Mouse (Mus musculus) granulocyte monocyte progenitor cell, adult 5-6 weeks (primary cell): ENCODE data around the gene Akap2. TPM values are rescaled to one million over a fixed set of nuclear protein-coding genes. Genes with fewer than 3 reads are reported as not detected.

Experiments used
- ATAC-seq: replicated peaks from 2 replicates; pipeline ENCODE4 v1.8.0; 2016; ENCODE audit warnings: mild to moderate bottlenecking, moderate TSS enrichment, inconsistent platforms; ENCODE audit not compliant: poor library complexity, severe bottlenecking
- total RNA-seq, 2 experiments: library from RNA; stranded (forward) in 1 of 2; stranded (reverse) in 1 of 2; fragments of 200-712, 200-1000 nt in 1 of 2; fragments of >200 nt in 1 of 2; fragmentation: Nextera tagmentation in 1 of 2; gene quantifications; 2 replicates each; pipeline ENCODE4 v1.2.3; 2014 to 2017

Gene Akap2
- total RNA-seq, 2 experiments from 2014 or later, result not detected

GRCm38 (mm10) chr4:57892001-57892586 lies 174.6 kb downstream of the Akap2 start:
- no peak for ATAC-seq

- no peak for ATAC-seq
These were observed 177.7 kb downstream of the Akap2 start for GRCm38 (mm10) chr4:57895140-57895539.

GRCm38 (mm10) chr4:57895902-57896301 lies 178.4 kb downstream of the Akap2 start:
- no peak for ATAC-seq

- no peak for ATAC-seq
These were observed 179.2 kb downstream of the Akap2 start for GRCm38 (mm10) chr4:57896631-57897030.

- ATAC-seq, result peak; percentile 65
These were observed 183.8 kb downstream of the Akap2 start for GRCm38 (mm10) chr4:57901210-57901609.

- peak; percentile 90 for ATAC-seq
These were observed 185.2 kb downstream of the Akap2 start for GRCm38 (mm10) chr4:57902619-57903018.

- peak; percentile 26; the same call in 1 of the 2 replicates for ATAC-seq
These were observed 186.8 kb downstream of the Akap2 start for GRCm38 (mm10) chr4:57904211-57904610.

GRCm38 (mm10) chr4:57904638-57905037 lies 187.2 kb downstream of the Akap2 start:
- ATAC-seq, result no peak

- no peak for ATAC-seq
These were observed 189.3 kb downstream of the Akap2 start for GRCm38 (mm10) chr4:57906708-57907107.

GRCm38 (mm10) chr4:57908860-57909259 lies 191.4 kb downstream of the Akap2 start:
- peak; percentile 77 for ATAC-seq

GRCm38 (mm10) chr4:57913021-57913420 lies 195.6 kb downstream of the Akap2 start:
- no peak for ATAC-seq

- peak; percentile 35 for ATAC-seq
These were observed 197.0 kb downstream of the Akap2 start for GRCm38 (mm10) chr4:57914193-57915190.

GRCm38 (mm10) chr4:57915216-57915965 lies 197.9 kb downstream of the Akap2 start:
- ATAC-seq, result peak; percentile 20; the same call in 1 of the 2 replicates

- no peak for ATAC-seq
These were observed 198.8 kb downstream of the Akap2 start, which contains the start of gene D630039A03Rik for GRCm38 (mm10) chr4:57916201-57916661. TSS of gene D630039A03Rik (minus strand) at chr4:57916297.

- no peak for ATAC-seq
These were observed 199.3 kb downstream of the Akap2 start for GRCm38 (mm10) chr4:57916711-57917110.

GRCm38 (mm10) chr4:57919494-57920423 lies 202.3 kb downstream of the Akap2 start:
- ATAC-seq, result peak; percentile 65

- no peak for ATAC-seq
These were observed 203.1 kb downstream of the Akap2 start for GRCm38 (mm10) chr4:57920522-57920921.

- ATAC-seq, result no peak
These were observed 204.7 kb downstream of the Akap2 start for GRCm38 (mm10) chr4:57922171-57922570.

- ATAC-seq, result no peak
These were observed 207.2 kb downstream of the Akap2 start for GRCm38 (mm10) chr4:57924556-57925071.
